Mouse (Mus musculus): ENCODE measurements around the gene Lrmda.

The Lrmda gene

DNA sequence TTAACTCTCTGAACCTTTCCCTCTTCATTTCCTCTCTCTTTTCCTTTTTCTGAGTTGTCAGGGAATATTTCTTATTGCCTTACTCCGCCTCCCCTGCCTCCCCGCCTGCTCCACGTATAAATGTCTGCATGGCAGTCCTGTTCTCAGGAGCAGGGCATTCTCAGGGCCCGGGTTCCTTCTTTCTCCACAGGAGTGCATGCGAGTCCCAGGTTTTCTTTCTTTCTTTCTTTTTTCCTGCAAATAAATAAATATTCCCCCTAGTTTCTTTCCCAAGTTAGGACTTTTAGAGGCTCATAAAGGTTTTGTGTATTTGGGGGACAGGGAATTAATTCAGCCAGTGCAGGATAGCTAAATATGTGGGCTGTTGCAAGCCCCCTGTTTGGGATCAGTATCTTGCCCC is 27.7 kb upstream of the Lrmda start:
- no peak for DNase-seq (ENCODE audit: extremely low read depth, low read depth, low spot score)

DNA sequence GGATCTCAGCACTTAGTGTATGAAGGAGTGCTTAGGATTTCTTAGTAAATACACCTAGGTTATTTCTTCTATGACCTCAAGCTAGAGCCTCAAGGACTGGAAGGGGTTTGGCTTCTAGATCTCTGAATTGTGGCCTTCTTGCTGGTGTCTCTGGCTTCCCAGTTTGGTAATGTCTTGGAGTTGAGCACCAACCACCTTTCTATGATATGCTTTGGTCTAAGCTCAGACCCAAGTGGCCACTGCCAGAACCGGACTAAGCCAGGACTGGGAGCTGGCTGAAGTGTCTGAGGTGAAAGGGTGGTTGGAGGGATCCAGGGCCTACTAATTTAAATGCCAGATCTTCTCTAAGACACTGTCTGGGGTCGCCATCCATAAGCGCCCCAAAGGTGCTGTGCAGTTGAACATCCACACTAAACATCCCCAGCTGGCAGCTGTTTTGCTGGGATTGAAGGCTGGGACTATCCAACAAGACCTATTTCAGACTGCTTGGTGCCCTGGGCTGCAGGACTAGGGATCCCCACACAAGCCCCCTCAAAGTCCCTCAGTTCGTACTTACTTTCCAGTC is 27.1 kb upstream of the Lrmda start:
- DNase-seq (ENCODE audit: extremely low read depth, low read depth, low spot score) = no peak

DNA sequence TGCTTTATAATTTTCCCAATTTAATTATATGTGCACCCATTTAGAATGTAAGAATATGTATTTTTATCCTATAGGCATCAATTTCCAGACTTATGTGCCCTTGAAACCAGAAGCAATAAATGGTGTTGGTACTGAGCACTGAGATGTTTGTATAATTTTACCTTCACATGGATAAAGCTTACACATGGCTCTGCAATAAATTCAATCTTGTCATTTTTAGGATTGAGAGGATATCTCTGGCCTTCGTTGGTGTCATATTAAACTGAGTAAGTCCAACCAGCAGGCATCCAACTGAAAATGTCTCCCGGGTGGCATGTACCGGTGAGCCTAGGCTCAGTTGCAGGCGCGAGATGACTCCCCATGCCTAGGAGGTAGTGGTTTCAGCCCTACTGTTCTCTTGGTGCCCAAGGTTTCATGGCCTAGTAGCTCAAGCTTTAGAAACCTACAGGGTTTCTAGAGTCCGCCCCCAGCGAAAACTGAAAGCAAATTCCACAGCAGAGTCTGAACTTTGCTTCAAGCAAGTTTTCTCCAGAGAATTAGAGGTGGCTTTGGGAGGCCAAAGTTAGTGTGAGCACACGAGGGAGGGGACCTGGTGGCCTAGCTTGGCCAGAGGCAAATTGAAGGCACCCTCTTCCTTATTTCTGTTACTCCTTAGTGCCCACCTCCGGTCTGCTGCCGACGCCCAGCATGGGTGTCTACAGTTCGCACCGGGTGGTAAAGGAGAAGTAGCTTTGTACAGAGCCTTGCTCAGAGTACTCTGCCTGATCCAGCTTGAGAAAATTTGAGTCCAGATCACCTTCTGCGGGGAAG is 26.1 kb upstream of the Lrmda start:
- DNase-seq (ENCODE audit: extremely low read depth, low read depth, low spot score) = no peak

DNA sequence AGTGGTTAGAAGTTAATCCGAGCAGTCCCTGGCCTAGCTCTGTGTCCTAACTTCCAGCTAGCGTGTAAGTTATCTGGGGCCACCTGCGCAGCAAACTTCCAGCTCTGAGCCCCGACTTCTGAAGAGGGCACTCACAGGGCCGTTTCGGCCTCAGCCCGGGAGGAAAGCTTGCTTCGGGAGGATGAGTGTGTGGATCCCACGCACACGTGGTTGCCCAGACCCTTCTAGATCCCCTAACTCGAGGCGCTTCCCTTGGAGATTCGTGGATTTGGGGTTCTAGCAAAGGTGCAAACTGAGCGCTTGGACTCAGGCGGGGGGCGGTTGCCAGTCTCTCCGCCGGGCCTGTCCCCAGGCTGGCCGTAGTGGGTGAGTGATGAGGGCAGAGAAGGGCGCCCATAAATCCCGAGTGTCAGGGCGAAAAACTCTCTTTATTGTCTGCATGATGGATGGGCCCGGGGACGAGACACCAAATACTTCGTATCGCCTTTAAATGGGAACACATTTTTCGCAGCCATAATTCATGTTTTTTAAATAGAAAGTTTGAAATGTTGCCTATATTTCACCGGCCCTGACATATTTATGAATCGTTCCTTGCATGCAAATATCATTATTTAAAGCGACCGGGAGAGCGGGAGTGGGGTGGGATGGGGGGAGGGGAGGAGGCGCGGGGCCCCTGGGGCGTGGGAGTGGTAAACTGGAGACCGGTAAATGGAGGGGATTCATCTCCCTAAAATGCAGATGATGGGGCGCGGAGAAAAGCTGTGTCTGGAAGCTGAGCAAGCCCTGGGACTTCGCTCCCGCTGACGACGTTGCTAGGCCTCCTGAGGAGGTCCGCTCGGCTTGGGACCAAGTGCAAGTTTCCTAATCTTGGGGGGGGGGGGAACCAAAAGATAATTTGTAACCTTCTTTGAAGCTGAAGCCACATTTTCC is 25.2 kb upstream of the Lrmda start:
- no peak for DNase-seq (ENCODE audit: extremely low read depth, low read depth, low spot score)

DNA sequence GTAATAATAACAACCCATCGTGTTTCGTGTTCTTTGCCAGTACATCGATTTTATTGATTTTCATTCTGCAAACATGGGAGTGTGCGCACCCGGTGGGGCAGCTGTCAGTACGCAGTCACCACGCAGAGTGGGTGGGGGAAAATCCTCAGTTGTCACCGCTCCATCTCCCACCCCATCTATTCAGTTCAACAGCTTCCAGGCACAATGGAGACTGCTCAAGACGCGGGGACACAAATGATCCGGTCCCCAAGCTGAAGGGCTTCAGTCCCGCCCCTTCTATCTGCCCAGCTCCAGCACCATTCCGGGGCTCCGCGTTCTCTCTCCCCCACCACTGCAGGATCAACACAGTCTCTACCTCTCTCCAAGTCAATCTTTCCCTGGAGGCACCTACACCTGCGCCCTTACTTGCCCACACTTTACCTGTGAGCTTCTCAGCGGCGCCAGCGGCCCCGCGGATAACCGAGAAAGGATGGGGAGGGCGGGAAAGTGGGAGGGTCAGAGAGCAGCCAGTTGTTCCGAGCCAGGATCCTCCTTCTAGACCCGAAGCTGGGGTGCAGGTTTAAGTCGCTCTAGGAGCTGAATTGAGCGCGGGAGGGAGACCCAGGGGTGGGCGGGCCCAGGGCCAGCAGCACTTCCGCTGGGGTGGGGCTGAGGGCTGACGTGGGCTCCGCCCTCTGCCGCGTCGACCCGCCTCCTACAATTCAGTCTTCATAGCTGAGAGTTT is 24.3 kb upstream of the Lrmda start:
- DNase-seq (ENCODE audit: extremely low read depth, low read depth, low spot score) = no peak

DNA sequence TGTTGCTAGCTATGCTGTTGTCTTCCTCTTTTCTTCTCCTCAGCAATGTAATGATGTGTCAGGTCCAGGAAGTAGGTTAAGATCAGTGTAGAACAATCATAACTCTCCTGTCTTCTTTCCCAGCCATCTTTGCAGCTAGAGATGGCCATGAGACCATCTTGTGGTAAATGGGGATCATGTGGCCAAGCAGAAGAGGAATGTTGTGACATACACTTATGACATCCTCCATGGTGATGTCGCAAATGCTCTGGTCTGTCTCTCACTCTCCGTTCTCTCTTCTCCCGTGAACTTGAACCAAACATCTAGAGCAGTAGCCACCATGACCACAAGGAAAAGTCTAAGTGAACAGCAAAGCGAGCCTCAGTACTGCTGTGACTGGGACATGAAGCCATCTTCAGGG is 19.9 kb upstream of the Lrmda start:
- no peak for DNase-seq (ENCODE audit: extremely low read depth, low read depth, low spot score)

DNA sequence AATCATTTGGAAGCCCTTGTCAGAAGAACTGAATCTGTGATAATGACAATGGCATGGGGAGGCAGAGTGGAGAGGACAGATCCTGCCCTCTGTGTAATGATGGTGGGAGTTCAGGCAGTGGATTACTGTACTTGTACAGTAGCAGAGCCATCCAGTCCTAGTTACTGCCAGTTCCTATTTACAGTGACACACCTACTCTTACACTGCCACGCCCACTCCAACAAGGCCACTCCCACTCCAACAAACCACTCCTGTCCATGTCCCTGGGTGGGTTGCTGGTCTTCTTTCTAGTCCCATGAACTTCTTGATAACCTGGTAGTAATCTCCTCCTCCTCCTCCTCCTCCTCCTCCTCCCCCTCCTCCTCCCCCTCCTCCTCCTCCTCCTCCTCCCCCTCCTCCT is 16.3 kb upstream of the Lrmda start:
- DNase-seq (ENCODE audit: extremely low read depth, low read depth, low spot score) = no peak

DNA sequence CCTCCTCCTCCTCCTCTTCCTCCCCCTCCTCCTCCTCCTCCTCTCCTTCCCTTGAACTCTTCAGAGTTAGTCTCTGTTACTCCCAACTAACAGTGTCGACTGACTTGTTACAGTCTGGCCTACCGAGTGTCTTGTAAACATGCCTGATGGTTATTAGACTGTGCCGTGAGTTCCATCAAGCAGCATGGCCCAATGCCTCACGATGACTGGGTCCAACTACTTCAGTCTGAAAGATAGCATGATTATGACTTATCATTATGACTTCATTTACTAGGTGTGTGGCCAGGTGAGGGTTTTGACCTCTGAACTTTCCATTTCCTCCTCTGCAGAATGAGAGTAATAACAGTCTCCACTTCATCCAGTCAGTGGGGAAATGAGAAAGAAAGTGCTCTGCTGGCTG is 15.9 kb upstream of the Lrmda start:
- DNase-seq (ENCODE audit: extremely low read depth, low read depth, low spot score) = no peak

DNA sequence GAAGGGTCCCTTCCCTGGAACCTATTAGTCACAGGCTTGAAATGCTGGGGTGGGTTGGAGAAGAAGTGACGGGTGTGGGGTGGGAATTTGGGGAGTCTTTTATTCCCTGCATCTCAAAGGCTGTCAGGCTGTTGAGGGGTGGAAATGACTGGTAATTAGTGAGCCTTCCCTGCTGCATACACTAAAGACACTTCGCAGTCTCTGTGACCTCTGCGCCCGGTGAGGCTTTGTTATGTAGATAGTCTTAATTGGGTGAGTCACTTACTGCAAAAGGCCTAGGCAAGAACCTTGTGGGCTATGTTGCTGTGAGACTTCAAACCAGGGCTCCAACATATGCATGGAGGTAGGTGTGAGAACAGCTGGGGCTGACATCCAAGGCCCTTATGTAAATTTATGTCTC is 14.6 kb upstream of the Lrmda start:
- no peak for DNase-seq (ENCODE audit: extremely low read depth, low read depth, low spot score)

DNA sequence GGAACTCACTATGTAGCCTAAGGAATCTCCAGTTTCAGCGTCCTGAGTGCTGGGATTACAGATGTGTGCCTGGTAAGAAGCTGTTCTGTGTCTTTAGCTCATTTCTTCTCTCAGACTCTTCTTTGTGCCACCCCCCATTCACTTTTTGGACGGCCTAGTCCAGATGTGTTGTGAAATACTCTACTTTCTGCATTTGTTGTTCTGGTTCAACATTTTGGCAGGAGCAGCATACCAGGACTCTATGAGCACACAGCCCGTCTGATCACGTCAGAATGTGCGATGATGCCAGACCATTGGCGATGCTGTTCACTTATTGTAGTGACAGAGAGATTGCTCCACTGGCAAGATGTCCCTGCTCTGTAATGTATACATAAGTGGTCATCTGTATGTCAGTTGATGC is 12.5 kb upstream of the Lrmda start:
- DNase-seq (ENCODE audit: extremely low read depth, low read depth, low spot score) = no peak

DNA sequence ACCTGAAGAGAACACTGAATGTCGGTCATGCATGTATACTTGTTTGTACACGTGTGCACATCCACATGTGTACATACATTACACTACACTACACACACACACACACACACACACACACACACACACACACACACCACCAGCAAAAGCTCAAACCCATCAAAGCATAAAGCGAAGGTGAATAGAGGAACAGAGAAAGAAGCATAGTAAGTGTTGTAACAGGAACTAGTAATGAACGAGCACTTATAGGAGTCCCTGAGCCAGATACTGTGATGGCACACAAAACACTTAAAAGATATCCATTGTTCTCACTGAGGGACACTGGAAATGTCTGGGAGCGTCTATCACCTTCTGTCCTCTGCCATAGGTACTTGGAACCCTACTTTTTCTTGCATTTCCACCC is 5.2 kb upstream of the Lrmda start:
- no peak for DNase-seq (ENCODE audit: extremely low read depth, low read depth, low spot score)

DNA sequence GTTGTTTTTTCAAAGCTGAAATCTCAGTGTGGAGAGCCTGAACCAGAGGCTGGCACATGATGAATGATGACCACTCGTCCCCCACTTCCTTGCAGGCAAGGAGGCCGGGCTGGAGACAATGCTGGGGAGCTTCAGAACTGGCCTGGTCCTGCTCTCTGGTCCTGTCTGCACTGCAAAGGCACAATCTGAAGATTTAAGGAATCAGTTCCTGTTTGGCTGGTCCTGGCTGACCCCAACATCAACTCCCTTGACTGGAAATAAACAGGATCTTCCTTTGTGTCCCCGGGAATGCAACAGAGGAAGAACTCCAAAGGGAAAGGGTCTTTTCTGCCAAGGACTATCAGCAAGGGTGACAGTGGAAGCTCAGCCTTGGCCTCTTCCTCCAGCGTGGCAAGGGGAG is 4.7 kb upstream of the Lrmda start:
- DNase-seq (ENCODE audit: extremely low read depth, low read depth, low spot score) = no peak

DNA sequence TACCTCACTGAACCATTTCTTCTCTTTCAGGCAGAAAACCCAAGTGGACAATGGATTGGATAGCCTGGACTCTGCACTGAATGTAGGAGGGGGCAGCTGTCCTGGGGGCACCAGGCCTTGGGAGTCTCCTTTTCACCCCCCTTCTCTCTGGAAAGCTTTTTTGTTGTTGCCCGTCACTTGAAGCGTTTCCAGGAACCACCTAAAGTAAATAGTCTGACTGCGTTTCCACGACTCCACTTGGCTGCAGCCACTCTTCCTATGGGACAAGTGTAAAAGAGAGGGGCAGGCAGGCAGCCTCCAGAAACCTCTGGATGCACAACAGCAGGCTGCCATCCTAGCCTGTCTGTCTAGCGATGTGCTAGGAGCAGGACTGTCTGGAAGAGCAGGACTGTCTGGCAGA is 2.5 kb upstream of the Lrmda start:
- no peak for DNase-seq (ENCODE audit: extremely low read depth, low read depth, low spot score)

DNA sequence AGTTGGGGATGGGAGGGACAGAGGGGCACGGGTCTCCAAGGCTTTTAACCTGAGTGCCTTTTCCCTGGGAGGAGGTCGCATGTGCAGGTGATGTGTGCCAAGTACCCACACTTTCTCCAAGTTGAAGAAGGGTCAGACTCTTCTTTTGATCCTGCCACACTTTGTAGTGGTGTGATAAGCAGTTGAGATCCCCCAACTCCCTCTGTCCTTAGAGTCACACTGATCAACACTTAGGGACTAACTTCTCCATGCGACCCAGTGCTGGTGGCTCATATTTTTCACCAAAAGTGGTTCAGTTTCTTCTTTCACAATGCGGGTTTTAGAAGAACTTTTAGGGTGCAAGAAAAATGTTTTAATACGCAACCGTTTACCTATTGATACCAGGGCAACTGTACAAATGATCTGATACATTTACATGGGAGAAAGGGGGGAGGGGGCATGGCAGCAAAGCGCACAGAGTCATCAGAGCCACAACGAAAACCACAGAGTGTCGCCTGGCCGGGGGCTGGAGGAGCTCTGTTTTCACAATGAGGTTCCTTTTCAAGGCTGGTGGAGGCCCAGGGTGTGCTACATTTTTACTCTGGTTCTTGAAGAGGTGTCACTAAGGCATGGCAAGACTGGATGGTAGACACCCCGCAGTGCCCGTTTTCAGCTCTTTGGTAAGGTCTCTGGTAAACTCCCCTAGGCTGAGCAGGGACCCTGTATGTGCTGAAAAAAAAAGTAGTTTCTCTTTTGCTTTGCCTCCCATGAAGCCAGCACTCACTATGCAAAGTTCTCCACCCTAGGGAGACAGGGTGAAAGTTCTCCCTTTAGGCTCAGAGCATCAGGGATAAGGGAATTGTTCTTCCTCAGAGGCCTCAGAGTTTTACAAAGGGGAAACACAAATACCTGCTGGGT is 685 bp downstream of the Lrmda start:
- no peak for DNase-seq (ENCODE audit: extremely low read depth, low read depth, low spot score)

DNA sequence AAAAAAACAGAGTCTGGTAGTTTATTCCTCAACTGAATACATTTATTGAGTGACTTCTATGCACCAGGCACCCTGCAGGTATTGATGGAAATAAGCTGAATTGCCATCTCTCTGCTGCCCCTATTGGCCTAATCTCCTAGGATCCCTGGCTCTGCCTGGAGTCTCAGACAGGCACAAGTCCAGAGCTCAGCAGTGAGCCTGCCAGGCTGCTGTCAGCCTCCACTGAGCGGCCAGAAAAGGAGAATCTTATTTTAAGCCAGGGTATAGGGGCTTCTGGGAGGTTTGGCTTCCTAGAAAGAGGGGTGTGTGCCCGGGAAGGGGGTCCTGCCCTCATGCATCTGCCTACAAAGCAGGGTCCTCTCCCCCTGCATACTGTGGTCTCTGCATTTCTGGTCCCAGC is 1.4 kb downstream of the Lrmda start:
- no peak for DNase-seq (ENCODE audit: extremely low read depth, low read depth, low spot score)

DNA sequence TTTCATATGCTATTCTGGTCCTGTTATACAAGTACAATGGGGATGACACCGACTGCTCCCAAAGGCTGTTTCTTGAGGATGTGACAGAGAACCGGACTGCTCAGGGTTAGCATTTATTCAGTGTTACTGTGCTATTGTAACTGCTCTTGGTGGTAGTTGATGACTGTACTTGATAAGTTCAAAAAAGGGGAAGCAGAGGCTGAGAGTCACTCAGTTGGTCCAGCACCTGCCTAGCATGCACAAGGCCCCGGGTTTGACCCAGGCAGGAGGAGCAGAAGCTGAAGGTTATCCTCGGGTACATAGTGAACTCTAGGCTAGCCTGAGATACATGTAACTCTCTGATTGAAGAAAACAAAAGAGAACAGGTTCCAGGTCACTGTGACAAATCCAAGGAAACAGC is 4.0 kb downstream of the Lrmda start:
- no peak for DNase-seq (ENCODE audit: extremely low read depth, low read depth, low spot score)

DNA sequence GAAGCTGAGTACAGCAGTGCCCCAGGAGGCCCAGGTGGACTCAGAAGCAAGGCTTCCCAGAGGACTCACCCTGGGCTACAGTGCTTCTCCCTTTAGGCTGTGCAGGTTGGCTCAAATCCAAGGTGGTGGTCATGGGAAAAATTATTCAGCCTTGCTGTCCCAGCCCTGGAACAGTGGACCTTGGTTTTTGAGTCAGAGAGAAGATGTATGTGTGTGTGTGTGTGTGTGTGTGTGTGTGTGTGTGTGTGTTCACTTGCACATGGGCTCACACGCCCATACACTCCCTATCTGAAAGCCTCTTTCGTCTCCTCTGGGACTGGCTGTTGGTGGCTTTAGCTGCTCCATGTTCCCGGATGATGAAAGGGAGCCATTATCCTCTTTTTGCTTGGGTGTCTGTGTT is 16.4 kb downstream of the Lrmda start:
- no peak for DNase-seq (ENCODE audit: extremely low read depth, low read depth, low spot score)

DNA sequence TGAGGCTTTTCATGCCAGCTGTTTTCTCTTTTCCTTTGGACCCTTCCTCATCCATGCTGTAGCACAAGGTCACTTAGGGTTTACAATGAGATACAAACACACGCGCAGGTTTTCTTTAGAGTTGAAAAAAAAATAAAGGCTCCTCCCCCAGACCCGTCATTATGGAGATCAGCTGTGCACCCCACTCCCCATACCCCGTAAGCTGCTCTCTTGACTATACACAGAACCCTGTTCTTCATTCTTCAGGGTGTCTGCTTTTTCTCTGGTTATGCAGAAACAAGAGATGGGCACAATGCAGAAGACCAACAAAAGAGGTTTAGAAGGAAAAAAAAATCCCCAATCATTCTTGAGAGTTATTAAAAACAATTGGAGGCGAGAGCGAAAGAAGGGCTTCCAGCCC is 16.8 kb downstream of the Lrmda start:
- DNase-seq (ENCODE audit: extremely low read depth, low read depth, low spot score) = no peak

DNA sequence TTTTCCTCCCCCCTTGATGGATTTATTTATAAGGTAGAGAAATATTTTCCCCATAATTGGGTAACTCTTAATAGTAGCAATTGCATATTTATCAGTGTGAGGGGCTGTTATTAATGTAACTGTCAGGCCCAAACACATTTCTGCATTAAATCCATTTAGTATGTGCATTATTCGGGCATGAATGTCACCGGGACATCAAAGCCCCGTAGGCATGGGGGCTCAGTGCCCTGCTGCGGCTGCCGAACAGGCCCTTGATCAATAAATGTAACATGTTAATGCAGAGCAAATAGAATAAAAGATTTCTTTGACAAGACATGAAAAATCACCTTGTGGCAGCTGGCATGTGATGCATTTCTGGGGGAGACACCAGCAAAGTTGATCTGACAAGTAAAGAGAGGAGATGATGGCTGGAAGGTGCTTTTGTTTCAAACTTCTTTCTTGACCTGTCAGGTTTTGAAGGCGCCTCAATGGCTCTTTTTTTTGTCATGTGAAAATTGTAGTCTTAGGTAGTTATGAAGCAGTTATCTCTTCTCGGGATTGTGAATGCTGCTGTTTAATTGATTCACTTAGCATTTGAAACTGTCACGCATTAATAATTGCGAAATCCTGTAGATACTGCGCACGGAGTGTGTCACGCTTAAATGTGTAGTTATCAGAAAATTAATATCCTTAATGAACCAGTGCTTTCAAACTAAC is 17.4 kb downstream of the Lrmda start:
- DNase-seq (ENCODE audit: extremely low read depth, low read depth, low spot score) = no peak
